Mouse (Mus musculus) embryonic fibroblast, embryonic 13.5 days (primary cell): ENCODE results near the gene Ank3.

Source experiments
- CTCF ChIP-seq: IDR thresholded peaks from 2 replicates; pipeline ENCODE4 v1.5.1; 2011; ENCODE audit warnings: mild to moderate bottlenecking, control low read depth, low read length, moderate library complexity, borderline replicate concordance; ENCODE audit not compliant: insufficient read depth
- POLR2A ChIP-seq: IDR thresholded peaks from 2 replicates; pipeline ENCODE4 v1.6.1; 2011; ENCODE audit warnings: low read depth, mild to moderate bottlenecking, control low read depth, low read length, moderate library complexity

DNA sequence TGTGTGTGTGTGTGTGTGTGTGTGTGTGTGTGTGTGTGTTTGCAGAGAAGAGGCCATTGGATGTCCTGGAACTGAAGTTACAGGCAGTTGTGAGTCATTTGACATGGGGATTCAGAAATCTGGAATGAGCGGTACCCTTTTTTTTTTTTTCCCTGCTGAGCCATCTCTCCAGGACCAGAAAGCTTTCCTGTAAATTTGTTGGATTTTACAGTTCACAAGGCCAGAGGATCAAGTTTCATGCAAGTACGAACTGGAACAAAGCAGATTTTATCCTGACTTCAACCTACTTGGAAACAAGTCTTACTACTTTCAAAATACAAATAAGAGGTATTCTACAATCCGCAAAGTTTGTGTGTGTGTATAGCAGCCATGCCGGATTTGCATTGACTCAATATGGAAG is 123.4 kb downstream of the Ank3 start:
- TF ChIP-seq POLR2A (no peak), CTCF (no peak)
